Mouse (Mus musculus): ENCODE data around the gene Marveld2. TPM values are rescaled to one million over a fixed set of nuclear protein-coding genes. Genes with fewer than 3 reads are reported as not detected.

Gene Marveld2
- polyA plus RNA-seq (2012; fragmentation: generic; extraction: Trizol): under 1 TPM in 1 of 2 experiments, not detected in 1; 0.05 TPM

GRCm38 (mm10) chr13:100616181-100617087 lies at the start of gene Marveld2:
Gene Marveld2 (minus strand): TSS chr13:100616971.

GRCm38 (mm10) chr13:100651439-100652186 lies 34.8 kb upstream of the Marveld2 start, which contains the start of gene Taf9:
Gene Taf9 (plus strand): TSS chr13:100651579.

GRCm38 (mm10) chr13:100650550-100651438 lies 34.0 kb upstream of the Marveld2 start, which contains the start of the genes Ak6 and Rad17:
Gene Ak6 (plus strand): TSS chr13:100650979.
Gene Rad17 (minus strand): TSS chr13:100651051.

GRCm38 (mm10) chr13:100552369-100553041 lies 64.3 kb downstream of the Marveld2 start, which contains the start of gene Ocln:
Gene Ocln (minus strand): TSS chr13:100552718.

Other genes with a start within 250 kb of the Marveld2 start
- gene Naip1, start 164.1 kb downstream of the Marveld2 start, polyA plus RNA-seq (2012; fragmentation: generic; extraction: Trizol): under 1 TPM in 1 of 2 experiments, not detected in 1; 0.02 TPM
- gene Gtf2h2, start 124.4 kb downstream of the Marveld2 start, polyA plus RNA-seq (2012; fragmentation: generic; extraction: Trizol): 10 to 100 TPM in 1 of 2 experiments, 1 to 10 TPM in 1; 1.3 to 12.3 TPM
- gene Ocln, start 64.3 kb downstream of the Marveld2 start, polyA plus RNA-seq (2012; fragmentation: generic; extraction: Trizol): not detected
- gene Ak6, start 34.0 kb upstream of the Marveld2 start, polyA plus RNA-seq (2012; fragmentation: generic; extraction: Trizol): 10 to 100 TPM; 21.5 to 75.0 TPM
- gene Rad17, start 34.1 kb upstream of the Marveld2 start, polyA plus RNA-seq (2012; fragmentation: generic; extraction: Trizol): 1 to 10 TPM in 1 of 2 experiments, under 1 TPM in 1; 0.62 to 3.4 TPM
- gene Taf9, start 34.6 kb upstream of the Marveld2 start, polyA plus RNA-seq (2012; fragmentation: generic; extraction: Trizol): 1 to 10 TPM in 1 of 2 experiments, under 1 TPM in 1; 0.95 to 6.8 TPM
- gene Ccdc125, start 52.7 kb upstream of the Marveld2 start, polyA plus RNA-seq (2012; fragmentation: generic; extraction: Trizol): under 1 TPM; 0.02 to 0.12 TPM
- gene Cdk7, start 114.0 kb upstream of the Marveld2 start, polyA plus RNA-seq (2012; fragmentation: generic; extraction: Trizol): 10 to 100 TPM in 1 of 2 experiments, 1 to 10 TPM in 1; 3.5 to 20.1 TPM
- gene Mrps36, start 127.7 kb upstream of the Marveld2 start, polyA plus RNA-seq (2012; fragmentation: generic; extraction: Trizol): 100 to 1,000 TPM; 112 to 125 TPM
- 10 to 100 TPM in 1 of 2 experiments, 1 to 10 TPM in 1; 7.1 to 12.2 TPM for gene Cenph, start 158.9 kb upstream of the Marveld2 start, polyA plus RNA-seq (2012; fragmentation: generic; extraction: Trizol)
- gene Ccnb1, start 169.6 kb upstream of the Marveld2 start, polyA plus RNA-seq (2012; fragmentation: generic; extraction: Trizol): 10 to 100 TPM; 22.2 to 86.0 TPM
- gene Slc30a5, start 216.5 kb upstream of the Marveld2 start, polyA plus RNA-seq (2012; fragmentation: generic; extraction: Trizol): 10 to 100 TPM in 1 of 2 experiments, 1 to 10 TPM in 1; 3.2 to 19.2 TPM

All from C3H10T1/2 (cell line).